Mouse (Mus musculus) ES-E14 (cell line): ENCODE measurements around the gene Rimkla.

Experiments
- HCFC1 ChIP-seq: IDR thresholded peaks from 2 replicates; pipeline ENCODE4 v1.6.1; 2012; ENCODE audit warnings: low read length, inconsistent platforms, borderline replicate concordance; ENCODE audit not compliant: insufficient read depth
- MAFK ChIP-seq: IDR thresholded peaks from 2 replicates; pipeline ENCODE4 v1.6.1; 2014; ENCODE audit warnings: mild to moderate bottlenecking, low read depth, low read length, inconsistent platforms; ENCODE audit not compliant: insufficient read depth

- TF ChIP-seq HCFC1 (no peak), MAFK (no peak)
Measured at GRCm38 (mm10) chr4:119483051-119483450, 9.4 kb downstream of the Rimkla start.
